Mouse (Mus musculus) CH12.LX (cell line): ENCODE measurements around the gene Pfdn6. TPM values are rescaled to one million over a fixed set of nuclear protein-coding genes. Genes with fewer than 3 reads are reported as not detected.

ENCODE experiments used
- DNase-seq: peaks from one replicate; pipeline ENCODE4 v3.0.0-alpha.2; 2013; ENCODE audit errors: extremely low read depth
- H3K27ac ChIP-seq: 2 replicates; pipeline ENCODE4 v1.5.1; 2012; ENCODE audit warnings: low read depth, mild to moderate bottlenecking, control low read depth, moderate library complexity; ENCODE audit not compliant: insufficient read depth
- H3K27me3 ChIP-seq: replicated peaks from 2 replicates; pipeline ENCODE3; 2012; ENCODE audit warnings: inconsistent platforms
- H3K36me3 ChIP-seq, 2 experiments: replicated peaks in 1 of 2; 2 replicates each; pipeline versions ENCODE3 to v1.6.1; 2012; ENCODE audit warnings: inconsistent platforms in 1 of 2, low read length in 1 of 2, mild to moderate bottlenecking in 1 of 2, mixed read lengths in 1 of 2, moderate library complexity in 1 of 2; ENCODE audit not compliant: control insufficient read depth in 1 of 2, insufficient read depth in 1 of 2
- H3K4me1 ChIP-seq, 2 experiments: 2 replicates each; pipeline ENCODE4 v1.6.1; 2012; ENCODE audit warnings: inconsistent platforms in 1 of 2, moderate library complexity in 1 of 2; ENCODE audit not compliant: insufficient read depth in 2 of 2, control insufficient read depth in 1 of 2
- H3K4me2 ChIP-seq: 2 replicates; pipeline ENCODE4 v1.6.1; 2012; ENCODE audit warnings: low read depth, mild to moderate bottlenecking, control low read depth; ENCODE audit not compliant: poor library complexity, insufficient read depth, severe bottlenecking
- H3K4me3 ChIP-seq, 3 experiments: fragments of 150-350 bp in 1 of 3; sonication (generic) in 1 of 3; replicated peaks in 1 of 3; 2 replicates each; pipeline versions ENCODE3 to v1.5.1; 2011 to 2012; ENCODE audit warnings: low read depth in 2 of 3, low read length in 2 of 3, mild to moderate bottlenecking in 2 of 3, moderate library complexity in 2 of 3, control low read depth in 1 of 3, improper control_type of control experiment in 1 of 3, inconsistent platforms in 1 of 3, mixed read lengths in 1 of 3; ENCODE audit not compliant: poor library complexity in 1 of 3
- H3K79me2 ChIP-seq: replicated peaks from 2 replicates; pipeline ENCODE4 v1.6.1; 2012; ENCODE audit warnings: mild to moderate bottlenecking, moderate library complexity; ENCODE audit not compliant: control insufficient read depth, poor library complexity, insufficient read depth, severe bottlenecking; ENCODE audit errors: extremely low read depth
- H3K9ac ChIP-seq: 2 replicates; pipeline ENCODE4 v1.6.1; 2012; ENCODE audit warnings: low read depth, mild to moderate bottlenecking, control low read depth, moderate library complexity; ENCODE audit not compliant: insufficient read depth
- H3K9me3 ChIP-seq: replicated peaks from 2 replicates; pipeline ENCODE3; 2012; ENCODE audit warnings: low read length, inconsistent platforms, mixed read lengths
- BHLHE40 ChIP-seq: IDR thresholded peaks from 2 replicates; pipeline ENCODE4 v1.6.1; 2011; ENCODE audit warnings: mild to moderate bottlenecking, low read depth, low read length, improper control_type of control experiment
- CHD1 ChIP-seq: IDR thresholded peaks from 2 replicates; pipeline ENCODE4 v1.6.1; 2012; ENCODE audit warnings: low read depth, low read length, improper control_type of control experiment, inconsistent platforms
- CHD2 ChIP-seq: IDR thresholded peaks from 2 replicates; pipeline ENCODE4 v1.6.1; 2011; ENCODE audit warnings: low read length, improper control_type of control experiment
- CTCF ChIP-seq, 2 experiments: IDR thresholded peaks in 1 of 2; conservative IDR thresholded peaks in 1 of 2; 2 replicates each; pipeline ENCODE4 v1.5.1; 2011 to 2012; ENCODE audit warnings: low read depth in 2 of 2, low read length in 2 of 2, improper control_type of control experiment in 1 of 2, inconsistent platforms in 1 of 2, mild to moderate bottlenecking in 1 of 2, moderate library complexity in 1 of 2
- E2F4 ChIP-seq: IDR thresholded peaks from 2 replicates; pipeline ENCODE4 v1.6.1; 2011; ENCODE audit warnings: low read depth, low read length, improper control_type of control experiment; ENCODE audit not compliant: insufficient replicate concordance
- ELF1 ChIP-seq: IDR thresholded peaks from 2 replicates; pipeline ENCODE4 v1.6.1; 2014; ENCODE audit warnings: low read depth, mild to moderate bottlenecking, inconsistent platforms, low read length, improper control_type of control experiment
- EP300 ChIP-seq: IDR thresholded peaks from 2 replicates; pipeline ENCODE4 v1.6.1; 2011; ENCODE audit warnings: low read length, improper control_type of control experiment
- ETS1 ChIP-seq: conservative IDR thresholded peaks from 2 replicates; pipeline ENCODE4 v1.6.1; 2012; ENCODE audit warnings: low read depth, mild to moderate bottlenecking, inconsistent platforms, low read length, improper control_type of control experiment, moderate library complexity
- IRF4 ChIP-seq: IDR thresholded peaks from 2 replicates; pipeline ENCODE4 v1.6.1; 2014; ENCODE audit warnings: low read depth, mild to moderate bottlenecking, inconsistent platforms, low read length, improper control_type of control experiment
- JUN ChIP-seq: IDR thresholded peaks from 2 replicates; pipeline ENCODE4 v1.6.1; 2011; ENCODE audit warnings: low read depth, mild to moderate bottlenecking, low read length, improper control_type of control experiment, moderate library complexity; ENCODE audit not compliant: insufficient read depth
- JUND ChIP-seq: conservative IDR thresholded peaks from 2 replicates; pipeline ENCODE4 v1.6.1; 2011; ENCODE audit warnings: low read depth, low read length, improper control_type of control experiment
- KAT2A ChIP-seq: IDR thresholded peaks from 2 replicates; pipeline ENCODE4 v1.6.1; 2012; ENCODE audit warnings: low read length, improper control_type of control experiment, inconsistent platforms; ENCODE audit not compliant: insufficient replicate concordance
- MAX ChIP-seq: IDR thresholded peaks from 2 replicates; pipeline ENCODE4 v1.6.1; 2011; ENCODE audit warnings: low read length, improper control_type of control experiment
- MEF2A ChIP-seq: IDR thresholded peaks from 2 replicates; pipeline ENCODE4 v1.6.1; 2014; ENCODE audit warnings: low read depth, mild to moderate bottlenecking, inconsistent platforms, low read length, improper control_type of control experiment, borderline replicate concordance
- MXI1 ChIP-seq: IDR thresholded peaks from 2 replicates; pipeline ENCODE4 v1.6.1; 2011; ENCODE audit warnings: mild to moderate bottlenecking, low read depth, low read length, improper control_type of control experiment
- MYC ChIP-seq: IDR thresholded peaks from 2 replicates; pipeline ENCODE4 v1.6.1; 2011; ENCODE audit warnings: low read depth, mild to moderate bottlenecking, improper control_type of control experiment, low read length
- NRF1 ChIP-seq: IDR thresholded peaks from 2 replicates; pipeline ENCODE4 v1.6.1; 2014; ENCODE audit warnings: low read depth, mild to moderate bottlenecking, inconsistent platforms, low read length, improper control_type of control experiment, moderate library complexity
- RAD21 ChIP-seq: IDR thresholded peaks from 2 replicates; pipeline ENCODE4 v1.6.1; 2011; ENCODE audit warnings: low read depth, mild to moderate bottlenecking, low read length, improper control_type of control experiment, moderate library complexity
- RCOR1 ChIP-seq: conservative IDR thresholded peaks from 2 replicates; pipeline ENCODE4 v1.6.1; 2012; ENCODE audit warnings: low read depth, mild to moderate bottlenecking, inconsistent platforms, low read length, improper control_type of control experiment
- SIN3A ChIP-seq: IDR thresholded peaks from 2 replicates; pipeline ENCODE4 v1.6.1; 2012; ENCODE audit warnings: low read length, improper control_type of control experiment, inconsistent platforms
- SMC3 ChIP-seq: IDR thresholded peaks from 2 replicates; pipeline ENCODE4 v1.6.1; 2011; ENCODE audit warnings: low read depth, low read length, improper control_type of control experiment
- TBP ChIP-seq: conservative IDR thresholded peaks from 2 replicates; pipeline ENCODE4 v1.6.1; 2011; ENCODE audit warnings: low read depth, low read length, improper control_type of control experiment
- TCF12 ChIP-seq: IDR thresholded peaks from 2 replicates; pipeline ENCODE4 v1.6.1; 2014; ENCODE audit warnings: low read depth, mild to moderate bottlenecking, inconsistent platforms, low read length, improper control_type of control experiment
- ZC3H11A ChIP-seq: IDR thresholded peaks from 2 replicates; pipeline ENCODE4 v1.6.1; 2012; ENCODE audit warnings: low read depth, mild to moderate bottlenecking, inconsistent platforms, low read length, improper control_type of control experiment
- ZMIZ1 ChIP-seq: IDR thresholded peaks from 2 replicates; pipeline ENCODE4 v1.6.1; 2012; ENCODE audit warnings: low read depth, mild to moderate bottlenecking, inconsistent platforms, low read length, improper control_type of control experiment
- dilution Hi-C: fragments of 300-500 bp; cut with MboI; formaldehyde crosslinking; loops from 2 replicates; pipeline ENCODE4 v1.14.3; 2020; ENCODE audit warnings: low sequenced_read_pairs; ENCODE audit not compliant: extremely low pct_unique_long_range_greater_than_20kb, extremely low pct_ligation_motif_present
- in situ Hi-C: fragments of 300-500 bp; cut with MboI; formaldehyde crosslinking; loops from 3 replicates; pipeline ENCODE4 v1.14.3; 2019; ENCODE audit warnings: low sequenced_read_pairs, low pct_ligation_motif_present, low pct_unique_long_range_greater_than_20kb, mixed read lengths
- polyA plus RNA-seq: library from polyadenylated mRNA; unstranded; fragments of >175 nt; gene quantifications from 2 replicates; pipeline ENCODE4 v1.2.1, GENCODE M21; 2012; ENCODE audit warnings: low read depth; ENCODE audit not compliant: insufficient read length
- total RNA-seq, 2 experiments: library from RNA; depleted of rRNA; stranded (reverse); fragments of 300-350 nt in 1 of 2; fragments of >200 nt in 1 of 2; gene quantifications; 2 replicates each; pipeline ENCODE4 v1.2.3; 2012 to 2014

The Pfdn6 gene
- total and polyA plus RNA-seq, 3 experiments = 92.3 to 140 (median 109) TPM

GRCm38 (mm10) chr17:33920282-33921097 is 19.7 kb downstream of the Pfdn6 start:
- peak overlapping the region; percentile 81 for H3K9ac ChIP-seq
- peak overlapping the region; percentile 85 for H3K4me2 ChIP-seq
- dilution Hi-C loops (no loop called here), in situ Hi-C loops (no loop called here)
- peak overlapping the region; percentile 93 for H3K27ac ChIP-seq
- H3K4me3 ChIP-seq = peak overlapping the region; percentile 71 to 99 (median 83)
- H3K4me1 ChIP-seq = peaks cover 27 to 38% of the 10 kb centered on the region in 2 experiments
- TF ChIP-seq CHD1 = 0 out of 2 replicates have a peak, but pooled peaks have one; percentile 73
- peak; percentile 63; the same call in 1 of the 2 replicates for TF ChIP-seq MXI1
- peak; percentile 60 to 86 for TF ChIP-seq CTCF (conservative IDR thresholded peaks at IDR 0.05 in 1 of 2, IDR thresholded peaks at IDR 0.05 in 1 of 2; ENCODE audit: low read depth in 2 of 2, low read length in 2 of 2)
- peak; percentile 30; the same call in 1 of the 2 replicates for TF ChIP-seq MAX
- TF ChIP-seq ZMIZ1 = no peak; the same call in 1 of the 2 replicates
- TF ChIP-seq ELF1 = 0 out of 2 replicates have a peak, but pooled peaks have one; percentile 22
- TF ChIP-seq IRF4 = peak; percentile 78
- peak; percentile 36; the same call in 1 of the 2 replicates for TF ChIP-seq RCOR1
- no peak for TF ChIP-seq CHD2
- TF ChIP-seq SMC3 = peak; percentile 48; the same call in 1 of the 2 replicates
- peak; percentile 91 for TF ChIP-seq SIN3A
- TF ChIP-seq ETS1 = peak; percentile 19; the same call in 1 of the 2 replicates
- no peak for TF ChIP-seq ZC3H11A
- no peak for TF ChIP-seq TBP
- no peak for TF ChIP-seq E2F4
- peak; percentile 39 for TF ChIP-seq RAD21
- 0 out of 2 replicates have a peak, but pooled peaks have one; percentile 23 for TF ChIP-seq TCF12
- TF ChIP-seq KAT2A = no peak
- TF ChIP-seq JUND = peak; percentile 65
- TF ChIP-seq MEF2A = peak; percentile 37; the same call in 1 of the 2 replicates
- TF ChIP-seq EP300 = no peak; the same call in none of the 2 replicates
- 0 out of 2 replicates have a peak, but pooled peaks have one; percentile 45 for TF ChIP-seq MYC
- TF ChIP-seq NRF1 = 0 out of 2 replicates have a peak, but pooled peaks have one; percentile 4
- 0 out of 2 replicates have a peak, but pooled peaks have one; percentile 38 for TF ChIP-seq JUN
- TF ChIP-seq BHLHE40 = peak; percentile 43; the same call in 1 of the 2 replicates
- H3K36me3 ChIP-seq = peaks cover 42 to 61% of the 10 kb centered on the region in 2 experiments
- H3K9me3 ChIP-seq = peaks cover 10% of the 10 kb centered on the region
- H3K27me3 ChIP-seq = no peaks in the 10 kb centered on the region
- peaks cover 22% of the 10 kb centered on the region for H3K79me2 ChIP-seq
- DNase-seq = peak; percentile 85
